Mouse (Mus musculus): Measurements from ENCODE around the gene Gm10961.

Gm10961 gene

GRCm38 (mm10) chr3:107630682-107631522 is at the start of gene Gm10961:
Gene Gm10961 (plus strand): TSS chr3:107631322.
- no peak for DNase-seq (ENCODE audit: inconsistent age in 2 of 2, low spot score in 1 of 2)

- DNase-seq (ENCODE audit: inconsistent age in 2 of 2, low spot score in 1 of 2), result no peak
These were observed 48.8 kb upstream of the Gm10961 start for GRCm38 (mm10) chr3:107582130-107582874.

- DNase-seq (ENCODE audit: inconsistent age in 2 of 2, low spot score in 1 of 2), result peak; percentile 17 to 57
These were observed 48.0 kb upstream of the Gm10961 start for GRCm38 (mm10) chr3:107582875-107583767.

GRCm38 (mm10) chr3:107583893-107584292 is 47.2 kb upstream of the Gm10961 start:
- DNase-seq (ENCODE audit: inconsistent age in 2 of 2, low spot score in 1 of 2), result no peak

GRCm38 (mm10) chr3:107586504-107586903 is 44.6 kb upstream of the Gm10961 start:
- no peak for DNase-seq (ENCODE audit: inconsistent age in 2 of 2, low spot score in 1 of 2)

GRCm38 (mm10) chr3:107591612-107592011 is 39.5 kb upstream of the Gm10961 start:
- no peak for DNase-seq (ENCODE audit: inconsistent age in 2 of 2, low spot score in 1 of 2)

- DNase-seq (ENCODE audit: inconsistent age in 2 of 2, low spot score in 1 of 2), result no peak
These were observed 37.5 kb upstream of the Gm10961 start for GRCm38 (mm10) chr3:107593632-107594031.

GRCm38 (mm10) chr3:107594662-107595263 is 36.4 kb upstream of the Gm10961 start, which contains the start of gene Alx3:
Gene Alx3 (plus strand): TSS chr3:107595031.
- DNase-seq (ENCODE audit: inconsistent age in 2 of 2, low spot score in 1 of 2), result no peak

- peak in 1 of 2 experiments; percentile 60 for DNase-seq (ENCODE audit: inconsistent age in 2 of 2, low spot score in 1 of 2)
These were observed 35.7 kb upstream of the Gm10961 start for GRCm38 (mm10) chr3:107595264-107595937.

- peak in 1 of 2 experiments; percentile 47 for DNase-seq (ENCODE audit: inconsistent age in 2 of 2, low spot score in 1 of 2)
These were observed 35.1 kb upstream of the Gm10961 start for GRCm38 (mm10) chr3:107595938-107596461.

- DNase-seq (ENCODE audit: inconsistent age in 2 of 2, low spot score in 1 of 2), result peak in 1 of 2 experiments; percentile 70
These were observed 34.6 kb upstream of the Gm10961 start for GRCm38 (mm10) chr3:107596559-107596958.

- DNase-seq (ENCODE audit: inconsistent age in 2 of 2, low spot score in 1 of 2), result no peak
These were observed 34.0 kb upstream of the Gm10961 start for GRCm38 (mm10) chr3:107597134-107597533.

- no peak for DNase-seq (ENCODE audit: inconsistent age in 2 of 2, low spot score in 1 of 2)
These were observed 33.3 kb upstream of the Gm10961 start for GRCm38 (mm10) chr3:107597586-107598389.

- no peak for DNase-seq (ENCODE audit: inconsistent age in 2 of 2, low spot score in 1 of 2)
These were observed 31.0 kb upstream of the Gm10961 start for GRCm38 (mm10) chr3:107600127-107600526.

GRCm38 (mm10) chr3:107605304-107605703 is 25.8 kb upstream of the Gm10961 start:
- peak; percentile 48 to 82 for DNase-seq (ENCODE audit: inconsistent age in 2 of 2, low spot score in 1 of 2)

- no peak for DNase-seq (ENCODE audit: inconsistent age in 2 of 2, low spot score in 1 of 2)
These were observed 23.9 kb upstream of the Gm10961 start for GRCm38 (mm10) chr3:107607221-107607620.

- DNase-seq (ENCODE audit: inconsistent age in 2 of 2, low spot score in 1 of 2), result no peak
These were observed 22.3 kb upstream of the Gm10961 start for GRCm38 (mm10) chr3:107608808-107609207.

GRCm38 (mm10) chr3:107609376-107609775 is 21.7 kb upstream of the Gm10961 start:
- no peak for DNase-seq (ENCODE audit: inconsistent age in 2 of 2, low spot score in 1 of 2)

- no peak for DNase-seq (ENCODE audit: inconsistent age in 2 of 2, low spot score in 1 of 2)
These were observed 19.7 kb upstream of the Gm10961 start for GRCm38 (mm10) chr3:107611394-107611793.

Measured in adrenal gland, adult (tissue).